Mouse (Mus musculus) neural tube, embryonic 13.5 days (tissue): ENCODE measurements around the gene Acsl6. TPM values are rescaled to one million over a fixed set of nuclear protein-coding genes. Genes with fewer than 3 reads are reported as not detected.

Experiments
- ATAC-seq: fragments of 200-750 bp; cut with Nextera tagmentation; 2 replicates; pipeline ENCODE4 v1.8.0; 2017; ENCODE audit warnings: low read depth, mild to moderate bottlenecking, moderate TSS enrichment, moderate library complexity
- H3K27ac ChIP-seq: fragments of 300-500 bp; sonication (generic); replicated peaks from 2 replicates; pipeline ENCODE4 v1.5.1; 2015; ENCODE audit warnings: moderate library complexity, mild to moderate bottlenecking, inconsistent platforms
- H3K27me3 ChIP-seq: fragments of 300-500 bp; sonication (generic); 2 replicates; pipeline ENCODE4 v1.6.1; 2015; ENCODE audit warnings: mild to moderate bottlenecking, inconsistent platforms
- H3K36me3 ChIP-seq: fragments of 300-500 bp; sonication (generic); 2 replicates; pipeline ENCODE4 v1.6.1; 2015; ENCODE audit warnings: mild to moderate bottlenecking, inconsistent platforms
- H3K4me1 ChIP-seq: fragments of 300-500 bp; sonication (generic); replicated peaks from 2 replicates; pipeline ENCODE4 v1.6.1; 2015; ENCODE audit warnings: inconsistent platforms
- H3K4me2 ChIP-seq: fragments of 300-500 bp; sonication (generic); 2 replicates; pipeline ENCODE4 v1.6.1; 2015; ENCODE audit warnings: inconsistent platforms, mild to moderate bottlenecking, moderate library complexity
- H3K4me3 ChIP-seq: fragments of 300-500 bp; sonication (generic); 2 replicates; pipeline ENCODE4 v1.5.1; 2015; ENCODE audit warnings: mild to moderate bottlenecking, inconsistent platforms
- H3K9ac ChIP-seq: fragments of 300-500 bp; sonication (generic); 2 replicates; pipeline ENCODE4 v1.6.1; 2015; ENCODE audit warnings: moderate library complexity, mild to moderate bottlenecking, inconsistent platforms
- H3K9me3 ChIP-seq: fragments of 300-500 bp; sonication (generic); 2 replicates; pipeline ENCODE4 v1.6.1; 2016; ENCODE audit warnings: inconsistent platforms
- WGBS: fragments of 180-500 bp; shearing (Covaris S2); methylation state at CpG from one replicate; pipeline ENCODE4 v1.1.7; 2015; 5-methylcytosine and 5-hydroxymethylcytosine counted together
- polyA plus RNA-seq: library from polyadenylated mRNA; unstranded; fragments of >200 nt; fragmentation: Nextera tagmentation; extraction: Ambion mirVana; gene quantifications from 2 replicates; pipeline ENCODE4 v1.2.1, GENCODE M21; 2015

Acsl6 gene
- polyA plus RNA-seq, 1 experiment from 2014 or later = 32.2 TPM

GRCm38 (mm10) chr11:54406930-54407546, 103.4 kb downstream of the Acsl6 start:
- H3K9ac ChIP-seq = no peak overlapping the region
- no peak overlapping the region for H3K4me3 ChIP-seq
- no peaks in the 10 kb centered on the region for H3K36me3 ChIP-seq
- H3K27me3 ChIP-seq = no peaks in the 10 kb centered on the region
- no peak overlapping the region for H3K4me2 ChIP-seq
- 81% methylated on average over 4 of the region's 4 CpGs for WGBS
- H3K4me1 ChIP-seq = no peaks in the 10 kb centered on the region
- no peak for ATAC-seq
- no peak overlapping the region for H3K27ac ChIP-seq
- H3K9me3 ChIP-seq = no peaks in the 10 kb centered on the region

GRCm38 (mm10) chr11:54410612-54411011, 107.0 kb downstream of the Acsl6 start:
- no peak overlapping the region for H3K4me3 ChIP-seq
- H3K9ac ChIP-seq = no peak overlapping the region
- no peak overlapping the region for H3K4me2 ChIP-seq
- no peaks in the 10 kb centered on the region for H3K36me3 ChIP-seq
- ATAC-seq = no peak
- no peaks in the 10 kb centered on the region for H3K9me3 ChIP-seq
- H3K4me1 ChIP-seq = 0 out of 2 replicates have a peak, but pooled peaks cover 5% of the 10 kb centered on the region
- no peaks in the 10 kb centered on the region for H3K27me3 ChIP-seq
- no peak overlapping the region for H3K27ac ChIP-seq

GRCm38 (mm10) chr11:54413017-54413416, 109.4 kb downstream of the Acsl6 start:
- no peak overlapping the region for H3K4me2 ChIP-seq
- ATAC-seq = no peak

More at GRCm38 (mm10) chr11:54413017-54413416, 109.4 kb downstream of the Acsl6 start:
- no peaks in the 10 kb centered on the region for H3K9me3 ChIP-seq
- no peak overlapping the region for H3K4me3 ChIP-seq
- no peak overlapping the region for H3K27ac ChIP-seq
- no peaks in the 10 kb centered on the region for H3K27me3 ChIP-seq
- H3K36me3 ChIP-seq = no peaks in the 10 kb centered on the region
- 0 out of 2 replicates have a peak, but pooled peaks cover 5% of the 10 kb centered on the region for H3K4me1 ChIP-seq
- WGBS = 34% methylated on average over 6 of the region's 6 CpGs
- H3K9ac ChIP-seq = no peak overlapping the region

Other genes with a start within 250 kb of the Acsl6 start
- 33.0 and 37.2 TPM in 2 replicates for gene Pdlim4, start 234.8 kb upstream of the Acsl6 start, polyA plus RNA-seq
- gene P4ha2, start 203.7 kb upstream of the Acsl6 start, polyA plus RNA-seq = 12.6 and 16.1 TPM in 2 replicates
- not detected in 2 replicates for gene Csf2, start 54.1 kb upstream of the Acsl6 start, polyA plus RNA-seq
- not detected in 2 replicates for gene Il3, start 36.5 kb upstream of the Acsl6 start, polyA plus RNA-seq
- gene Meikin, start 66.9 kb downstream of the Acsl6 start, polyA plus RNA-seq = not detected in 2 replicates
- 9.6 and 10.4 TPM in 2 replicates for gene Fnip1, start 134.4 kb downstream of the Acsl6 start, polyA plus RNA-seq
- 44.6 and 46.8 TPM in 2 replicates for gene Rapgef6, start 219.0 kb downstream of the Acsl6 start, polyA plus RNA-seq